Mouse (Mus musculus): ENCODE results near the gene Oas1h. TPM values are rescaled to one million over a fixed set of nuclear protein-coding genes. Genes with fewer than 3 reads are reported as not detected.
"Not testable (repeated sequence)": the region's sequence is repeated elsewhere in the genome, so short reads cannot be mapped to it uniquely, and the experiment has no call there.

Gene Oas1h
- total and polyA plus RNA-seq, 2 experiments from 2014 or later = not detected

- Histone ChIP-seq H3K27me3 (ENCODE audit: insufficient read depth, low read length) (no peaks in the 10 kb centered on the region), H3K36me3 (ENCODE audit: insufficient read depth, low read length) (no peaks in the 10 kb centered on the region), H3K27ac (no peak overlapping the region), H3K9ac (replicated peaks; ENCODE audit: low read length) (no peak overlapping the region), H3K4me1 (ENCODE audit: insufficient read depth, low read length) (no peaks in the 10 kb centered on the region), H3K4me3 (ENCODE audit: low read length) (no peak overlapping the region), H3K4me2 (ENCODE audit: low read depth, low read length) (no peak overlapping the region), H3K9me3 (ENCODE audit: low read length) (no peaks in the 10 kb centered on the region)
- no peak for DNase-seq (ENCODE audit: low spot score)
- TF ChIP-seq CTCF (IDR thresholded peaks at IDR 0.05; ENCODE audit: low read depth) = no peak
- no peak for ATAC-seq
- 47% methylated on average over 7 of the region's 7 CpGs for WGBS
Observed at GRCm38 (mm10) chr5:120908196-120908920, 47.1 kb downstream of the Oas1h start.

DNA sequence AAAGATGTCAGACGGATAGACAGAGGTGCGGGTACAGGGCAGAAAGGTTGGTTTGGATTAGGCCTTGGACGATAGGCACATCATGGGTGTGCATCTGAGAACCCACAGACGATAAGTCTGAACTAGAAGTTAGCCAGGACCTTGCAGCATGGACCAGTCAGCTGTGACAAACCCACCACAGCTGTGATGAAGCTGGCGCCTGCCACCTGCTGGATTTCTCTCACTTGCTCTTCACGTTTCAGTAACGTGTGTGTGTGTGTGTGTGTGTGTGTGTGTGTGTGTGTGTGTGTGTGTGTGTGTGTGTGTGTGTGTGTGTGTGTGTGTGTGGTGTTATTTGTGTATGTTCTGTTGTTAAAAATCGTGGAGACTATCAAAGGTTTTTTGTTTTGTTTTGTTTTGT, 53.0 kb downstream of the Oas1h start, which contains the start of gene Oas1d:
Gene Oas1d, plus strand, starts transcription at position 333 of the 400 bp plus-strand sequence.
- H3K27me3 ChIP-seq (ENCODE audit: insufficient read depth, low read length); H3K9ac ChIP-seq (replicated peaks; ENCODE audit: low read length); H3K36me3 ChIP-seq (ENCODE audit: insufficient read depth, low read length); H3K4me3 ChIP-seq (ENCODE audit: low read length); H3K4me1 ChIP-seq (ENCODE audit: insufficient read depth, low read length); H3K9me3 ChIP-seq (ENCODE audit: low read length); H3K4me2 ChIP-seq (ENCODE audit: low read depth, low read length); ATAC-seq; H3K27ac ChIP-seq: not testable (repeated sequence)
- WGBS = 47% methylated on average over 8 of the region's 8 CpGs
- peak; percentile 38 for TF ChIP-seq CTCF (IDR thresholded peaks at IDR 0.05; ENCODE audit: low read depth)
- peak; percentile 42 for DNase-seq (ENCODE audit: low spot score)

DNA sequence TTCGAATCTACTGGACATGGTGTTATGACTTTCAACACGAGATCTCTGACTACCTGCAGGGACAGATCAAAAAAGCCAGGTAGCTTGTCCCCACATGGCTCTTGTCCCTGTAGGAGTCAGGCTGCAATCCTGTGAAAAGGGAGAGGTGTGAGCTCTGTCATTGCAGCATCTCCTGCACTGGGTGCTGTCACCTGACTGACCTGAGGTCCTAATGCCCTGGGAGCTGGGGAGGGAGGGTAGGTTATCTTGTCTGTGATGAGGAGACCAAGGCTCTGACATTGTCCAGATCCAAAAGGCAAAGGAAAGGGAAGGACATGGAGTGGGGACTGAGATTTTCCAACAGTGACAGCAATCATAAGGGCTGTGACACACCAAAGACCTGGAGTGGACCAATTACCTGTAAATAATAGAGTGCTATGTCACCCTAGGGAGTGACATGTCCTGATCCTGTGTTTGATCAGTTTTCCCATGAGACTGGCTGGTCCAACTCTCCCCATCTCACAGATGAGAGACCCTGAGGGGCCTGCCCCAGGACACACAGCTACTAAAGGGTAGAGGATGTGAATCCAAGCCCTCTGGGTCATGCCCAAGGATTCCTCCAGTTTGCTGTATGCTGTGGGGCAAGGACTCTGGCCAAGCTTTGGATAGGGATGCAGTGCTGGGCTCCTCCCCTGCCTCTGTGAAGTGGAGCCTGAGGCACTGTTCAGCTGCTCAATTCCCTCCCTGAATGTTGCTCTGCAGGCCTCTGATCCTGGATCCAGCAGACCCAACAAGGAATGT, 58.1 kb downstream of the Oas1h start:
- 70% methylated on average over 2 of the region's 2 CpGs for WGBS
- not testable (repeated sequence) for H3K4me1 ChIP-seq (ENCODE audit: insufficient read depth, low read length); H3K9ac ChIP-seq (replicated peaks; ENCODE audit: low read length); H3K9me3 ChIP-seq (ENCODE audit: low read length); H3K36me3 ChIP-seq (ENCODE audit: insufficient read depth, low read length); DNase-seq (ENCODE audit: low spot score); H3K4me2 ChIP-seq (ENCODE audit: low read depth, low read length); H3K4me3 ChIP-seq (ENCODE audit: low read length); H3K27ac ChIP-seq; ATAC-seq; H3K27me3 ChIP-seq (ENCODE audit: insufficient read depth, low read length)

- ATAC-seq (no peak), DNase-seq (ENCODE audit: low spot score) (no peak)
- Histone ChIP-seq H3K27ac (no peak overlapping the region), H3K4me3 (ENCODE audit: low read length) (no peak overlapping the region), H3K4me1 (ENCODE audit: insufficient read depth, low read length) (no peaks in the 10 kb centered on the region), H3K9me3 (ENCODE audit: low read length) (no peaks in the 10 kb centered on the region), H3K4me2 (ENCODE audit: low read depth, low read length) (no peak overlapping the region), H3K36me3 (ENCODE audit: insufficient read depth, low read length) (no peaks in the 10 kb centered on the region), H3K9ac (replicated peaks; ENCODE audit: low read length) (no peak overlapping the region), H3K27me3 (ENCODE audit: insufficient read depth, low read length) (no peaks in the 10 kb centered on the region)
- TF ChIP-seq CTCF (IDR thresholded peaks at IDR 0.05; ENCODE audit: low read depth) = no peak
- WGBS = 78% methylated on average over 3 of the region's 3 CpGs
Observed at GRCm38 (mm10) chr5:120920296-120920695, 59.1 kb downstream of the Oas1h start.

Small RNAs within 50 kb of the gene (microRNA-seq; reads per million reads assigned to microRNA genes)
- gene Gm22907 = 0 reads per million in 2 experiments

Other genes starting within 250 kb of the Oas1h start
- 38.0 and 38.6 TPM in 2 replicates for gene Rita1, start 248.8 kb upstream of the Oas1h start, total RNA-seq (2014; rRNA removed)
- gene Rita1, start 248.8 kb upstream of the Oas1h start, polyA plus RNA-seq (2015; fragmentation: Nextera tagmentation; extraction: Ambion mirVana) = 30.1 and 30.4 TPM in 2 replicates
- gene Ddx54, start 248.7 kb upstream of the Oas1h start, total RNA-seq (2014; rRNA removed) = 37.3 and 40.1 TPM in 2 replicates
- 30.8 and 31.9 TPM in 2 replicates for gene Ddx54, start 248.7 kb upstream of the Oas1h start, polyA plus RNA-seq (2015; fragmentation: Nextera tagmentation; extraction: Ambion mirVana)
- gene Cfap73, start 227.2 kb upstream of the Oas1h start, total RNA-seq (2014; rRNA removed) = 0.21 and 0.79 TPM in 2 replicates
- 0.26 and 0.86 TPM in 2 replicates for gene Cfap73, start 227.2 kb upstream of the Oas1h start, polyA plus RNA-seq (2015; fragmentation: Nextera tagmentation; extraction: Ambion mirVana)
- gene Rasal1, start 212.6 kb upstream of the Oas1h start, total RNA-seq (2014; rRNA removed) = 3.9 and 8.2 TPM in 2 replicates
- 3.2 and 4.7 TPM in 2 replicates for gene Rasal1, start 212.6 kb upstream of the Oas1h start, polyA plus RNA-seq (2015; fragmentation: Nextera tagmentation; extraction: Ambion mirVana)
- 230 and 246 TPM in 2 replicates for gene Dtx1, start 149.5 kb upstream of the Oas1h start, total RNA-seq (2014; rRNA removed)
- 51.4 and 52.9 TPM in 2 replicates for gene Dtx1, start 149.5 kb upstream of the Oas1h start, polyA plus RNA-seq (2015; fragmentation: Nextera tagmentation; extraction: Ambion mirVana)
- gene Oas2, start 111.6 kb upstream of the Oas1h start, total RNA-seq (2014; rRNA removed) = 0.43 and 1.3 TPM in 2 replicates
- gene Oas2, start 111.6 kb upstream of the Oas1h start, polyA plus RNA-seq (2015; fragmentation: Nextera tagmentation; extraction: Ambion mirVana) = 0.24 and 0.45 TPM in 2 replicates
- gene Oas3, start 83.8 kb upstream of the Oas1h start, total RNA-seq (2014; rRNA removed) = 0.31 and 0.50 TPM in 2 replicates
- gene Oas3, start 83.8 kb upstream of the Oas1h start, polyA plus RNA-seq (2015; fragmentation: Nextera tagmentation; extraction: Ambion mirVana) = 0.43 and 0.58 TPM in 2 replicates
- gene Oas1e, start 65.9 kb upstream of the Oas1h start, total RNA-seq (2014; rRNA removed) = 0.26 TPM in 1 of 2 replicates, not detected in the other
- 0.42 and 0.90 TPM in 2 replicates for gene Oas1e, start 65.9 kb upstream of the Oas1h start, polyA plus RNA-seq (2015; fragmentation: Nextera tagmentation; extraction: Ambion mirVana)
- gene Oas1c, start 48.9 kb upstream of the Oas1h start, total RNA-seq (2014; rRNA removed) = 0.58 and 1.2 TPM in 2 replicates
- gene Oas1c, start 48.9 kb upstream of the Oas1h start, polyA plus RNA-seq (2015; fragmentation: Nextera tagmentation; extraction: Ambion mirVana) = 0.61 and 0.64 TPM in 2 replicates
- not detected in 2 replicates for gene Oas1f, start 14.1 kb upstream of the Oas1h start, total RNA-seq (2014; rRNA removed)
- gene Oas1f, start 14.1 kb upstream of the Oas1h start, polyA plus RNA-seq (2015; fragmentation: Nextera tagmentation; extraction: Ambion mirVana) = not detected in 2 replicates
- 1.4 TPM in 1 of 2 replicates, not detected in the other for gene Oas1g, start 26.2 kb downstream of the Oas1h start, total RNA-seq (2014; rRNA removed)
- gene Oas1g, start 26.2 kb downstream of the Oas1h start, polyA plus RNA-seq (2015; fragmentation: Nextera tagmentation; extraction: Ambion mirVana) = 0.26 and 0.44 TPM in 2 replicates
- gene Oas1a, start 46.1 kb downstream of the Oas1h start, total RNA-seq (2014; rRNA removed) = 0.79 and 1.4 TPM in 2 replicates
- gene Oas1a, start 46.1 kb downstream of the Oas1h start, polyA plus RNA-seq (2015; fragmentation: Nextera tagmentation; extraction: Ambion mirVana) = 1.3 and 1.8 TPM in 2 replicates
- gene Oas1d, start 53.1 kb downstream of the Oas1h start, total RNA-seq (2014; rRNA removed) = 0.16 and 0.50 TPM in 2 replicates
- gene Oas1d, start 53.1 kb downstream of the Oas1h start, polyA plus RNA-seq (2015; fragmentation: Nextera tagmentation; extraction: Ambion mirVana) = 0.25 and 0.29 TPM in 2 replicates
- gene Rph3a, start 148.7 kb downstream of the Oas1h start, total RNA-seq (2014; rRNA removed) = 44.3 and 50.7 TPM in 2 replicates
- gene Rph3a, start 148.7 kb downstream of the Oas1h start, polyA plus RNA-seq (2015; fragmentation: Nextera tagmentation; extraction: Ambion mirVana) = 35.2 and 39.4 TPM in 2 replicates

Data from hindbrain, postnatal 0 days (tissue).